Mouse (Mus musculus) A20 (cell line): ENCODE results near the gene Gm45837.

Experiments
- DNase-seq: peaks from one replicate; pipeline ENCODE4 v3.0.0-alpha.2; 2011; ENCODE audit warnings: low read depth, low spot score

Gm45837 gene

GRCm38 (mm10) chr7:101437876-101438275 lies 27.2 kb downstream of the Gm45837 start:
- no peak for DNase-seq

- no peak for DNase-seq
Measured at GRCm38 (mm10) chr7:101443093-101443492, 32.4 kb downstream of the Gm45837 start.

- no peak for DNase-seq
Measured at GRCm38 (mm10) chr7:101444211-101444610, 33.5 kb downstream of the Gm45837 start.

- no peak for DNase-seq
Measured at GRCm38 (mm10) chr7:101449855-101450254, 39.2 kb downstream of the Gm45837 start.

- DNase-seq: peak; percentile 70
Measured at GRCm38 (mm10) chr7:101450422-101451401, 40.0 kb downstream of the Gm45837 start.

- no peak for DNase-seq
Measured at GRCm38 (mm10) chr7:101452669-101453068, 42.0 kb downstream of the Gm45837 start.

- no peak for DNase-seq
Measured at GRCm38 (mm10) chr7:101453296-101453695, 42.6 kb downstream of the Gm45837 start.

GRCm38 (mm10) chr7:101453725-101454124 lies 43.0 kb downstream of the Gm45837 start:
- no peak for DNase-seq

GRCm38 (mm10) chr7:101454479-101454878 lies 43.8 kb downstream of the Gm45837 start:
- DNase-seq: no peak

- DNase-seq: no peak
Measured at GRCm38 (mm10) chr7:101455141-101455540, 44.5 kb downstream of the Gm45837 start.

GRCm38 (mm10) chr7:101456318-101456717 lies 45.6 kb downstream of the Gm45837 start:
- no peak for DNase-seq

- DNase-seq: no peak
Measured at GRCm38 (mm10) chr7:101456789-101457188, 46.1 kb downstream of the Gm45837 start.

GRCm38 (mm10) chr7:101457283-101457682 lies 46.6 kb downstream of the Gm45837 start:
- no peak for DNase-seq

- no peak for DNase-seq
Measured at GRCm38 (mm10) chr7:101457801-101458200, 47.1 kb downstream of the Gm45837 start.

GRCm38 (mm10) chr7:101458278-101458781 lies 47.6 kb downstream of the Gm45837 start:
- DNase-seq: no peak

- no peak for DNase-seq
Measured at GRCm38 (mm10) chr7:101459305-101459813, 48.7 kb downstream of the Gm45837 start.

GRCm38 (mm10) chr7:101459923-101460607 lies 49.4 kb downstream of the Gm45837 start:
- DNase-seq: no peak

- no peak for DNase-seq
Measured at GRCm38 (mm10) chr7:101460608-101460957, 49.9 kb downstream of the Gm45837 start.

GRCm38 (mm10) chr7:101461571-101461970 lies 50.9 kb downstream of the Gm45837 start:
- DNase-seq: no peak

GRCm38 (mm10) chr7:101462327-101463068 lies 51.8 kb downstream of the Gm45837 start:
- DNase-seq: no peak

GRCm38 (mm10) chr7:101463665-101464271 lies 53.1 kb downstream of the Gm45837 start:
- no peak for DNase-seq
